Mouse (Mus musculus) 416B (cell line): ENCODE data around the gene 4930596D02Rik.

Source experiments
- DNase-seq: peaks from one replicate; pipeline ENCODE4 v3.0.0; 2011; ENCODE audit warnings: low read depth

4930596D02Rik gene

GRCm38 (mm10) chr14:35811878-35812277, at the start of gene 4930596D02Rik:
Gene 4930596D02Rik (minus strand): TSS chr14:35811978.
- no peak for DNase-seq

GRCm38 (mm10) chr14:35853254-35853653, 41.5 kb upstream of the 4930596D02Rik start:
- DNase-seq = no peak

GRCm38 (mm10) chr14:35845271-35845670, 33.5 kb upstream of the 4930596D02Rik start:
- no peak for DNase-seq

GRCm38 (mm10) chr14:35842111-35842721, 30.4 kb upstream of the 4930596D02Rik start:
- DNase-seq = no peak

- DNase-seq = no peak
Observed at GRCm38 (mm10) chr14:35792656-35793213, 19.0 kb downstream of the 4930596D02Rik start.

GRCm38 (mm10) chr14:35780033-35780432, 31.7 kb downstream of the 4930596D02Rik start:
- no peak for DNase-seq

GRCm38 (mm10) chr14:35773306-35773705, 38.5 kb downstream of the 4930596D02Rik start:
- DNase-seq = no peak
